Mouse (Mus musculus): ENCODE measurements around the gene Sh3bp5. TPM values are rescaled to one million over a fixed set of nuclear protein-coding genes. Genes with fewer than 3 reads are reported as not detected.

The Sh3bp5 gene
- total and polyA plus RNA-seq, 3 experiments = 0.19 to 1.0 TPM; not detected in 1

- no peak overlapping the region for H3K27ac ChIP-seq (ENCODE audit: control insufficient read depth, low read depth, low read length)
- H3K79me2 ChIP-seq (ENCODE audit: control insufficient read depth, insufficient read depth, low read length, poor library complexity) = no peaks in the 10 kb centered on the region
- no peaks in the 10 kb centered on the region for H3K9me3 ChIP-seq (replicated peaks; ENCODE audit: insufficient read depth, low read length)
- H3K36me3 ChIP-seq (ENCODE audit: control insufficient read depth in 1 of 2, insufficient read depth in 2 of 2, low read length in 2 of 2) = peaks cover 14 to 33% of the 10 kb centered on the region in 2 experiments
- peaks cover 0 to 5% of the 10 kb centered on the region in 2 experiments; a peak in 3 of 4 replicates for H3K4me1 ChIP-seq (ENCODE audit: control insufficient read depth in 1 of 2, insufficient read depth in 2 of 2, low read length in 2 of 2)
- H3K27me3 ChIP-seq (ENCODE audit: control insufficient read depth in 1 of 2, insufficient read depth in 2 of 2, low read length in 2 of 2) = no peaks in the 10 kb centered on the region
- H3K4me3 ChIP-seq (ENCODE audit: control insufficient read depth in 1 of 2, insufficient read depth in 1 of 2, low read depth in 2 of 2, low read length in 2 of 2) = no peak overlapping the region
- TF ChIP-seq POLR2AphosphoS5 (IDR thresholded peaks at IDR 0.05; ENCODE audit: borderline replicate concordance, low read depth, low read length) (no peak), ZNF384 (IDR thresholded peaks at IDR 0.05; ENCODE audit: low read depth, low read length) (no peak), POLR2AphosphoS2 (IDR thresholded peaks at IDR 0.05; ENCODE audit: low read length) (no peak), TAL1 (IDR thresholded peaks at IDR 0.05; ENCODE audit: low read length) (no peak), ZKSCAN1 (IDR thresholded peaks at IDR 0.05; ENCODE audit: low read depth, low read length) (no peak), NELFE (IDR thresholded peaks at IDR 0.05; ENCODE audit: low read depth, low read length) (no peak), MYB (IDR thresholded peaks at IDR 0.05; ENCODE audit: low read depth, low read length) (no peak), MAX (IDR thresholded peaks at IDR 0.05; ENCODE audit: low read length) (no peak), MEF2A (IDR thresholded peaks at IDR 0.05; ENCODE audit: extremely low read depth, insufficient replicate concordance, low read depth, low read length, poor library complexity, severe bottlenecking) (no peak), CHD1 (IDR thresholded peaks at IDR 0.05; ENCODE audit: low read depth, low read length) (no peak), USF2 (IDR thresholded peaks at IDR 0.05; ENCODE audit: borderline replicate concordance in 1 of 2, insufficient read depth in 1 of 2, low read depth in 1 of 2, low read length in 2 of 2) (no peak), MAFK (IDR thresholded peaks at IDR 0.05; ENCODE audit: borderline replicate concordance, low read depth, low read length) (no peak), MXI1 (IDR thresholded peaks at IDR 0.05; ENCODE audit: low read depth, low read length) (no peak), RAD21 (IDR thresholded peaks at IDR 0.05; ENCODE audit: low read depth, low read length) (no peak), CHD2 (IDR thresholded peaks at IDR 0.05; ENCODE audit: low read length) (no peak), MAZ (IDR thresholded peaks at IDR 0.05; ENCODE audit: low read depth, low read length) (no peak), EP300 (IDR thresholded peaks at IDR 0.05; ENCODE audit: low read depth in 1 of 2, low read length in 2 of 2) (no peak), NRF1 (IDR thresholded peaks at IDR 0.05; ENCODE audit: insufficient read depth, low read depth, low read length, poor library complexity, severe bottlenecking) (no peak), JUND (IDR thresholded peaks at IDR 0.05; ENCODE audit: low read depth, low read length) (no peak)
- no peak overlapping the region for H3K9ac ChIP-seq (ENCODE audit: control insufficient read depth, low read depth, low read length, poor library complexity, severe bottlenecking)
- no peak for DNase-seq (ENCODE audit: low read depth, low spot score)
Measured at GRCm38 (mm10) chr14:31367951-31368350, 67.9 kb downstream of the Sh3bp5 start.

DNA sequence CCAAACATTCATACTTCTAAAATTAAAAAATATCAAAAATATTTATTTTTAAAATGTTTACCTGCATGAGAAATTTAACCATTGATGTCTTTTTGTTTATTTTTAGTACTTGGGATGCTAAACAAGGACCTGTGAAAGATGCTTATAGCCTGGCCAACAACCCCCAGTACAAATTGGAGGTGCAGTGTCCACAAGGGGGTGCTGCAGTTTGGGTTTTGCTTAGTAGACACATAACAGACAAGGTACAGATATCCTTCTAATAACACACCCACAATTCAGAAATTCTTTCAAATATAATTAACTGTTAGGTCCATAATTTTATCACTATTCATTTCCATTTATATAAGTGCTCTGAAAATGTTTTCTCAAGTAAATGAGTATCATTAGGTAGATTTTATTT lies 70.5 kb downstream of the Sh3bp5 start:
- peak; percentile 72 for DNase-seq (ENCODE audit: low read depth, low spot score)
- TF ChIP-seq RAD21 (IDR thresholded peaks at IDR 0.05; ENCODE audit: low read depth, low read length) (peak; percentile 62), HCFC1 (IDR thresholded peaks at IDR 0.05; ENCODE audit: low read depth, low read length) (no peak), CHD1 (IDR thresholded peaks at IDR 0.05; ENCODE audit: low read depth, low read length) (no peak), RCOR1 (IDR thresholded peaks at IDR 0.05; ENCODE audit: low read depth, low read length) (no peak), ETS1 (IDR thresholded peaks at IDR 0.05; ENCODE audit: low read depth, low read length) (no peak), USF2 (IDR thresholded peaks at IDR 0.05; ENCODE audit: borderline replicate concordance in 1 of 2, insufficient read depth in 1 of 2, low read depth in 1 of 2, low read length in 2 of 2) (no peak), GABPA (IDR thresholded peaks at IDR 0.05; ENCODE audit: low read depth, low read length) (no peak), ELF1 (IDR thresholded peaks at IDR 0.05; ENCODE audit: low read depth, low read length) (no peak), MAZ (IDR thresholded peaks at IDR 0.05; ENCODE audit: low read depth, low read length) (no peak), POLR2AphosphoS2 (IDR thresholded peaks at IDR 0.05; ENCODE audit: low read length) (no peak), TBP (IDR thresholded peaks at IDR 0.05; ENCODE audit: low read depth, low read length) (no peak), NRF1 (IDR thresholded peaks at IDR 0.05; ENCODE audit: insufficient read depth, low read depth, low read length, poor library complexity, severe bottlenecking) (no peak), CTCF (IDR thresholded peaks at IDR 0.05 in 2 of 3, conservative IDR thresholded peaks at IDR 0.05 in 1 of 3; ENCODE audit: control insufficient read depth in 1 of 3, insufficient read depth in 1 of 3, low read depth in 2 of 3, low read length in 3 of 3, poor library complexity in 1 of 3, severe bottlenecking in 1 of 3) (peak; percentile 43 to 74 (median 70)), SMC3 (IDR thresholded peaks at IDR 0.05; ENCODE audit: low read depth, low read length) (peak; percentile 66), ZC3H11A (IDR thresholded peaks at IDR 0.05; ENCODE audit: low read depth, low read length) (0 out of 2 replicates have a peak, but pooled peaks have one; percentile 27), KAT2A (conservative IDR thresholded peaks at IDR 0.05; ENCODE audit: low read depth, low read length) (no peak), EP300 (IDR thresholded peaks at IDR 0.05; ENCODE audit: low read depth in 1 of 2, low read length in 2 of 2) (no peak)
- peaks cover 14 to 31% of the 10 kb centered on the region in 2 experiments for H3K36me3 ChIP-seq (ENCODE audit: control insufficient read depth in 1 of 2, insufficient read depth in 2 of 2, low read length in 2 of 2)

More for the DNA sequence above, 70.5 kb downstream of the Sh3bp5 start:
- no peaks in the 10 kb centered on the region for H3K9me3 ChIP-seq (replicated peaks; ENCODE audit: insufficient read depth, low read length)
- H3K9ac ChIP-seq (ENCODE audit: control insufficient read depth, low read depth, low read length, poor library complexity, severe bottlenecking) = no peak overlapping the region
- H3K27me3 ChIP-seq (ENCODE audit: control insufficient read depth in 1 of 2, insufficient read depth in 2 of 2, low read length in 2 of 2) = no peaks in the 10 kb centered on the region
- H3K79me2 ChIP-seq (ENCODE audit: control insufficient read depth, insufficient read depth, low read length, poor library complexity) = no peaks in the 10 kb centered on the region
- H3K27ac ChIP-seq (ENCODE audit: control insufficient read depth, low read depth, low read length) = no peak overlapping the region
- H3K4me3 ChIP-seq (ENCODE audit: control insufficient read depth in 1 of 2, insufficient read depth in 1 of 2, low read depth in 2 of 2, low read length in 2 of 2) = no peak overlapping the region
- H3K4me1 ChIP-seq (ENCODE audit: control insufficient read depth in 1 of 2, insufficient read depth in 2 of 2, low read length in 2 of 2) = peaks cover 0 to 5% of the 10 kb centered on the region in 2 experiments; a peak in 3 of 4 replicates

Measured in MEL (cell line).